Mouse (Mus musculus) testis, adult 2 months (tissue): Measurements from ENCODE around the gene Cacna1d.

Source experiments
- CTCF ChIP-seq: fragments of 200-500 bp; IDR thresholded peaks from 2 replicates; pipeline ENCODE4 v1.5.1; 2012; ENCODE audit warnings: low read depth, mild to moderate bottlenecking, inconsistent platforms, low read length, moderate library complexity; ENCODE audit not compliant: control insufficient read depth, insufficient read depth, insufficient replicate concordance
- POLR2A ChIP-seq: fragments of 200-500 bp; IDR thresholded peaks from 2 replicates; pipeline ENCODE4 v1.6.1; 2012; ENCODE audit warnings: low read depth, mild to moderate bottlenecking, inconsistent platforms, low read length, moderate library complexity; ENCODE audit not compliant: control insufficient read depth

DNA sequence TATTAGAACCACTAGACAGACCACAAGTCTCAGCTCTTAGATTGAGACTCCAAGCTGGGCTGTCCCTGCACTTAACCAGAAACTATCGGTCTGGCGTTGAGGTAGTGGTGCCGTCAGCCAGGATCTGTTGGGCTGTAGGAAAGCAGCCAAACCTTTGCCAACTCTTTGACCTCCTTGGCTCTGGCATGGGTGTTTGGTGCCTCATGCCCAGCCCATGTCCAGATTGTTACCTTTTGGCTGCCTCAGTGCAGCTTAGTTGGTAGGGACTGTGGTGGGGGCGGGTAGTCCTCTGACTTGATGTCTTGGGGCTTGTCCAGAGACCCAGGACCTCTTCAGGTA, 472.8 kb downstream of the Cacna1d start:
- no peak for TF ChIP-seq CTCF
- TF ChIP-seq POLR2A: no peak
